Mouse (Mus musculus) MEL (cell line): Measurements from ENCODE around the gene Sh3rf3. TPM values are rescaled to one million over a fixed set of nuclear protein-coding genes. Genes with fewer than 3 reads are reported as not detected.

Source experiments
- DNase-seq: peaks from one replicate; pipeline ENCODE4 v3.0.0; 2011; ENCODE audit warnings: low read depth, low spot score
- H3K27ac ChIP-seq: 2 replicates; pipeline ENCODE4 v1.5.1; 2012; ENCODE audit warnings: low read depth, mild to moderate bottlenecking, control low read depth, low read length, moderate library complexity; ENCODE audit not compliant: control insufficient read depth
- H3K27me3 ChIP-seq, 2 experiments: fragments of 150-350 bp in 1 of 2; sonication (generic) in 1 of 2; 2 replicates each; pipeline ENCODE4 v1.6.1; 2012; ENCODE audit warnings: low read length in 2 of 2, mild to moderate bottlenecking in 2 of 2, improper control_type of control experiment in 1 of 2, moderate library complexity in 1 of 2; ENCODE audit not compliant: insufficient read depth in 2 of 2, control insufficient read depth in 1 of 2
- H3K36me3 ChIP-seq, 2 experiments: 2 replicates each; pipeline ENCODE4 v1.6.1; 2012 to 2014; ENCODE audit warnings: low read length in 2 of 2, improper control_type of control experiment in 1 of 2, inconsistent platforms in 1 of 2, mild to moderate bottlenecking in 1 of 2; ENCODE audit not compliant: insufficient read depth in 2 of 2, control insufficient read depth in 1 of 2
- H3K4me1 ChIP-seq, 2 experiments: fragments of 150-350 bp in 1 of 2; sonication (generic) in 1 of 2; 2 replicates each; pipeline ENCODE4 v1.6.1; 2012; ENCODE audit warnings: low read length in 2 of 2, improper control_type of control experiment in 1 of 2, mild to moderate bottlenecking in 1 of 2; ENCODE audit not compliant: insufficient read depth in 2 of 2, control insufficient read depth in 1 of 2
- H3K4me3 ChIP-seq, 2 experiments: fragments of 150-350 bp in 1 of 2; sonication (generic) in 1 of 2; 2 replicates each; pipeline ENCODE4 v1.5.1; 2012; ENCODE audit warnings: low read depth in 2 of 2, low read length in 2 of 2, mild to moderate bottlenecking in 2 of 2, moderate library complexity in 2 of 2, control low read depth in 1 of 2, improper control_type of control experiment in 1 of 2; ENCODE audit not compliant: control insufficient read depth in 1 of 2, insufficient read depth in 1 of 2
- H3K79me2 ChIP-seq: 2 replicates; pipeline ENCODE4 v1.6.1; 2012; ENCODE audit warnings: mild to moderate bottlenecking, low read length, moderate library complexity; ENCODE audit not compliant: control insufficient read depth, poor library complexity, insufficient read depth
- H3K9ac ChIP-seq: 2 replicates; pipeline ENCODE4 v1.6.1; 2012; ENCODE audit warnings: low read depth, mild to moderate bottlenecking, control low read depth, low read length, moderate library complexity; ENCODE audit not compliant: control insufficient read depth, poor library complexity, severe bottlenecking
- H3K9me3 ChIP-seq: fragments of 150-350 bp; sonication (generic); replicated peaks from 2 replicates; pipeline ENCODE4 v1.6.1; 2012; ENCODE audit warnings: mild to moderate bottlenecking, low read length, improper control_type of control experiment, moderate library complexity; ENCODE audit not compliant: insufficient read depth
- BHLHE40 ChIP-seq: IDR thresholded peaks from 2 replicates; pipeline ENCODE4 v1.6.1; 2012; ENCODE audit warnings: low read depth, mild to moderate bottlenecking, inconsistent platforms, low read length, improper control_type of control experiment, borderline replicate concordance
- CHD1 ChIP-seq: IDR thresholded peaks from 2 replicates; pipeline ENCODE4 v1.6.1; 2012; ENCODE audit warnings: low read depth, mild to moderate bottlenecking, inconsistent platforms, low read length, improper control_type of control experiment
- CHD2 ChIP-seq: IDR thresholded peaks from 2 replicates; pipeline ENCODE4 v1.6.1; 2011; ENCODE audit warnings: low read length, improper control_type of control experiment
- CTCF ChIP-seq, 3 experiments: IDR thresholded peaks in 2 of 3; conservative IDR thresholded peaks in 1 of 3; 2 replicates each; pipeline ENCODE4 v1.5.1; 2011 to 2012; ENCODE audit warnings: low read length in 3 of 3, low read depth in 2 of 3, mild to moderate bottlenecking in 2 of 3, improper control_type of control experiment in 1 of 3, inconsistent platforms in 1 of 3, mixed read lengths in 1 of 3, moderate library complexity in 1 of 3; ENCODE audit not compliant: control insufficient read depth in 1 of 3, insufficient read depth in 1 of 3, poor library complexity in 1 of 3, severe bottlenecking in 1 of 3
- ELF1 ChIP-seq: IDR thresholded peaks from 2 replicates; pipeline ENCODE4 v1.6.1; 2014; ENCODE audit warnings: low read depth, mild to moderate bottlenecking, inconsistent platforms, low read length, improper control_type of control experiment, moderate library complexity
- EP300 ChIP-seq, 2 experiments: IDR thresholded peaks; 2 replicates each; pipeline ENCODE4 v1.6.1; 2011; ENCODE audit warnings: improper control_type of control experiment in 2 of 2, low read length in 2 of 2, low read depth in 1 of 2, mild to moderate bottlenecking in 1 of 2
- ETS1 ChIP-seq: IDR thresholded peaks from 2 replicates; pipeline ENCODE4 v1.6.1; 2012; ENCODE audit warnings: low read depth, mild to moderate bottlenecking, inconsistent platforms, low read length, improper control_type of control experiment, moderate library complexity
- GABPA ChIP-seq: IDR thresholded peaks from 2 replicates; pipeline ENCODE4 v1.6.1; 2012; ENCODE audit warnings: low read depth, mild to moderate bottlenecking, inconsistent platforms, low read length, improper control_type of control experiment, moderate library complexity
- JUND ChIP-seq: IDR thresholded peaks from 2 replicates; pipeline ENCODE4 v1.6.1; 2011; ENCODE audit warnings: low read depth, mild to moderate bottlenecking, improper control_type of control experiment, low read length
- KAT2A ChIP-seq: conservative IDR thresholded peaks from 2 replicates; pipeline ENCODE4 v1.6.1; 2012; ENCODE audit warnings: low read depth, low read length, improper control_type of control experiment, inconsistent platforms
- MAX ChIP-seq: IDR thresholded peaks from 2 replicates; pipeline ENCODE4 v1.6.1; 2011; ENCODE audit warnings: low read length, improper control_type of control experiment
- MAZ ChIP-seq: IDR thresholded peaks from 2 replicates; pipeline ENCODE4 v1.6.1; 2012; ENCODE audit warnings: low read depth, mild to moderate bottlenecking, inconsistent platforms, low read length, improper control_type of control experiment
- MXI1 ChIP-seq: IDR thresholded peaks from 2 replicates; pipeline ENCODE4 v1.6.1; 2011; ENCODE audit warnings: mild to moderate bottlenecking, low read depth, low read length, improper control_type of control experiment
- MYB ChIP-seq: IDR thresholded peaks from 2 replicates; pipeline ENCODE4 v1.6.1; 2011; ENCODE audit warnings: mild to moderate bottlenecking, low read depth, low read length, improper control_type of control experiment
- MYC ChIP-seq: IDR thresholded peaks from 2 replicates; pipeline ENCODE4 v1.6.1; 2011; ENCODE audit warnings: low read depth, mild to moderate bottlenecking, low read length, improper control_type of control experiment, moderate library complexity
- NELFE ChIP-seq: IDR thresholded peaks from 2 replicates; pipeline ENCODE4 v1.6.1; 2011; ENCODE audit warnings: low read depth, low read length, improper control_type of control experiment
- NRF1 ChIP-seq: IDR thresholded peaks from 2 replicates; pipeline ENCODE4 v1.6.1; 2014; ENCODE audit warnings: low read depth, mild to moderate bottlenecking, inconsistent platforms, low read length, improper control_type of control experiment, moderate library complexity; ENCODE audit not compliant: poor library complexity, insufficient read depth, severe bottlenecking
- POLR2AphosphoS2 ChIP-seq: IDR thresholded peaks from 2 replicates; pipeline ENCODE4 v1.6.1; 2011; ENCODE audit warnings: low read length, improper control_type of control experiment
- POLR2AphosphoS5 ChIP-seq: IDR thresholded peaks from 2 replicates; pipeline ENCODE4 v1.6.1; 2012; ENCODE audit warnings: low read depth, borderline replicate concordance, mild to moderate bottlenecking, inconsistent platforms, low read length, moderate library complexity, mixed read lengths
- RCOR1 ChIP-seq: IDR thresholded peaks from 2 replicates; pipeline ENCODE4 v1.6.1; 2012; ENCODE audit warnings: low read depth, mild to moderate bottlenecking, inconsistent platforms, low read length, improper control_type of control experiment
- SIN3A ChIP-seq: IDR thresholded peaks from 2 replicates; pipeline ENCODE4 v1.6.1; 2012; ENCODE audit warnings: low read length, improper control_type of control experiment, inconsistent platforms
- TBP ChIP-seq: IDR thresholded peaks from 2 replicates; pipeline ENCODE4 v1.8.0; 2011; ENCODE audit warnings: low read depth, low read length, improper control_type of control experiment
- TCF12 ChIP-seq: IDR thresholded peaks from 2 replicates; pipeline ENCODE4 v1.6.1; 2014; ENCODE audit warnings: low read depth, mild to moderate bottlenecking, inconsistent platforms, low read length, improper control_type of control experiment, moderate library complexity
- UBTF ChIP-seq: IDR thresholded peaks from 2 replicates; pipeline ENCODE4 v1.6.1; 2012; ENCODE audit warnings: low read depth, mild to moderate bottlenecking, inconsistent platforms, low read length, improper control_type of control experiment, moderate library complexity, borderline replicate concordance; ENCODE audit not compliant: insufficient read depth
- USF1 ChIP-seq: IDR thresholded peaks from 2 replicates; pipeline ENCODE4 v1.6.1; 2014; ENCODE audit warnings: low read depth, mild to moderate bottlenecking, inconsistent platforms, low read length, improper control_type of control experiment, moderate library complexity
- ZC3H11A ChIP-seq: IDR thresholded peaks from 2 replicates; pipeline ENCODE4 v1.6.1; 2012; ENCODE audit warnings: low read depth, mild to moderate bottlenecking, inconsistent platforms, low read length, improper control_type of control experiment
- ZMIZ1 ChIP-seq: IDR thresholded peaks from 2 replicates; pipeline ENCODE4 v1.6.1; 2012; ENCODE audit warnings: low read depth, mild to moderate bottlenecking, inconsistent platforms, low read length, improper control_type of control experiment, moderate library complexity
- polyA plus RNA-seq, 2 experiments: library from polyadenylated mRNA; stranded (reverse) in 1 of 2; unstranded in 1 of 2; fragments of >175 nt in 1 of 2; fragments of >200 nt in 1 of 2; gene quantifications; 2 replicates each; pipeline versions ENCODE4 v1.2.1 to v1.2.4; 2012; ENCODE audit warnings: low replicate concordance in 2 of 2, low read depth in 1 of 2; ENCODE audit not compliant: insufficient read length in 2 of 2, insufficient read depth in 1 of 2, missing spikeins in 1 of 2
- total RNA-seq: library from RNA; depleted of rRNA; stranded (reverse); fragments of 300-350 nt; gene quantifications from 2 replicates; pipeline ENCODE4 v1.2.3, GENCODE M21; 2012

The Sh3rf3 gene
- total and polyA plus RNA-seq, 3 experiments = not detected

DNA sequence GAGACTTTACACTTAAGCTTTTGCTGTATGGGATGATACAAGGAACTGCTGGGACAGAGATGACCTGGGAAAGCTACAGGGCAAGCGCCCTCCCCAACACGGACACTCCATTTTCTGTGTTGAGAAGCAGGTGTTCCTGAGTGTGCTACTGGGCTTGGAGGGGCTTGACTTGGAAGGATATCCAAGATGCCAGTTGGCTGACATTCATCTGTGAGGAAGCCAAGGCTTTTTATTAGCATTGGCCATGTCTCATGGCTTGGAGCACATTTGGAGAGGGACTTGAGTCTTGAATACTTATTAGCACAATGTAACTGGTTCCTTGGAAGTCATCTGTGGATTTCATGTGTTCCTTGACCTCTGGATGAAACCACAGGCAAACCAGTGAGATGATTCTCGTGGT is 23.2 kb downstream of the Sh3rf3 start:
- DNase-seq = no peak
- H3K27ac ChIP-seq = no peak overlapping the region
- no peaks in the 10 kb centered on the region for H3K36me3 ChIP-seq
- H3K9me3 ChIP-seq = no peaks in the 10 kb centered on the region
- H3K9ac ChIP-seq = no peak overlapping the region
- H3K79me2 ChIP-seq = no peaks in the 10 kb centered on the region
- H3K4me1 ChIP-seq = no peaks in the 10 kb centered on the region
- no peak for TF ChIP-seq GABPA
- TF ChIP-seq ZMIZ1 = no peak
- TF ChIP-seq ELF1 = no peak
- TF ChIP-seq SIN3A = no peak
- no peak for TF ChIP-seq RCOR1
- TF ChIP-seq CHD2 = no peak
- TF ChIP-seq POLR2AphosphoS2 = no peak
- TF ChIP-seq NELFE = no peak
- TF ChIP-seq CHD1 = no peak
- no peak for TF ChIP-seq ETS1
- no peak for TF ChIP-seq MAZ
- no peak for TF ChIP-seq CTCF (IDR thresholded peaks at IDR 0.05 in 2 of 3, conservative IDR thresholded peaks at IDR 0.05 in 1 of 3; ENCODE audit: control insufficient read depth in 1 of 3, insufficient read depth in 1 of 3, low read depth in 2 of 3, low read length in 3 of 3, poor library complexity in 1 of 3, severe bottlenecking in 1 of 3)
- TF ChIP-seq MXI1 = no peak
- no peak for TF ChIP-seq USF1
- TF ChIP-seq MYC = no peak
- TF ChIP-seq POLR2AphosphoS5 = no peak
- TF ChIP-seq ZC3H11A = no peak
- TF ChIP-seq NRF1 = no peak
- TF ChIP-seq UBTF = no peak
- H3K27me3 ChIP-seq = no peaks in the 10 kb centered on the region
- H3K4me3 ChIP-seq = no peak overlapping the region

DNA sequence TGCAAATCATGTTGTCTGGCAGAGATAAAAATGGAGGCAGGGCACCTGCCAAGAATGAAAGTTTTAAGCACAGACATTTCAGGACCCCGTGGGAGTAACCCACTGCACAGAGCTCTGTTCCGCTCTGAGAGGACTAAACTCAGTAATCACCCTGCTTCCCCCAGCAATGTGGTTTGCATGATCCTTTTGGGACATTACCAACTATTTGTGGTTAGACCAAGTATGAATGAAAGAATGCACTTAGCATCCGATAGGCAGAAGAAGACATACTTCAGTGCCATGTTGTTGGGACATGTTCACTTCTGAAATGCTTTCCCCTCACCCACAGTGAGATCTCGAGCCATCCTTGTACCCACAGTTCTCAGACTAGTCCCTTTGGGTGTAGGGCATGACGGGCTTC is 24.3 kb downstream of the Sh3rf3 start:
- TF ChIP-seq TCF12 = no peak
- no peak for TF ChIP-seq BHLHE40
- no peak for TF ChIP-seq MAX
- no peak for TF ChIP-seq POLR2AphosphoS5
- no peak for TF ChIP-seq ZC3H11A
- TF ChIP-seq ZMIZ1 = no peak
- TF ChIP-seq EP300 (IDR thresholded peaks at IDR 0.05; ENCODE audit: low read depth in 1 of 2, low read length in 2 of 2) = no peak
- TF ChIP-seq ELF1 = no peak
- no peak for TF ChIP-seq JUND
- TF ChIP-seq CHD2 = no peak
- no peak for TF ChIP-seq NRF1
- TF ChIP-seq CHD1 = no peak
- no peak for TF ChIP-seq MYC
- TF ChIP-seq TBP = no peak
- no peak for TF ChIP-seq NELFE
- no peak for TF ChIP-seq MYB
- no peak for TF ChIP-seq KAT2A
- TF ChIP-seq, all 39 proteins: peak for 0
- DNase-seq = no peak
- Histone ChIP-seq H3K27ac (no peak overlapping the region), H3K36me3 (no peaks in the 10 kb centered on the region), H3K4me1 (no peaks in the 10 kb centered on the region), H3K9me3 (no peaks in the 10 kb centered on the region), H3K27me3 (no peaks in the 10 kb centered on the region), H3K4me3 (no peak overlapping the region), H3K79me2 (no peaks in the 10 kb centered on the region), H3K9ac (no peak overlapping the region)
